Mouse (Mus musculus): ENCODE results near the gene Dnmt3l.
"Not testable (repeated sequence)": the region's sequence is repeated elsewhere in the genome, so short reads cannot be mapped to it uniquely, and the experiment has no call there.

Dnmt3l gene

DNA sequence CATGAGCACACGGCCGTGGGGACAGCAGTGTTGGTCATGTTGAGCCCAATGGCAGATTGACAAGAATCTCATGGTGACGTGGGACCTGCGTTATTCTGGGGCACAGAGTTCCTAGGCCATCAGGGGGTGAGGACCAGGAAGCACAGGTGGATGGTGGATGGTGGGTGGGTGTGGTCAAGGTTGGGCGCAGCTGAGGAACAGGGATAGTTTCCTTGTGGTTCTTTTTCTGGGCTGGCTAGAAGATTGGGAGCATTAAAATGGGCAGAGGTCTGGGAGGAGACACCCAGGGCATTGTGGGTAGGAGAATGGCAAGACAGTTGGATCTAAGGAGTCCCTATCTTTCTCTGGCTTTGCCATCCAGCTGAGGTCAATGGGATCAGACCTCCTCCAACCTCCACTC is at the start of gene Dnmt3l:
Gene Dnmt3l, plus strand, starts transcription at position 301 of the 400 bp plus-strand sequence.
- no peak for DNase-seq

DNA sequence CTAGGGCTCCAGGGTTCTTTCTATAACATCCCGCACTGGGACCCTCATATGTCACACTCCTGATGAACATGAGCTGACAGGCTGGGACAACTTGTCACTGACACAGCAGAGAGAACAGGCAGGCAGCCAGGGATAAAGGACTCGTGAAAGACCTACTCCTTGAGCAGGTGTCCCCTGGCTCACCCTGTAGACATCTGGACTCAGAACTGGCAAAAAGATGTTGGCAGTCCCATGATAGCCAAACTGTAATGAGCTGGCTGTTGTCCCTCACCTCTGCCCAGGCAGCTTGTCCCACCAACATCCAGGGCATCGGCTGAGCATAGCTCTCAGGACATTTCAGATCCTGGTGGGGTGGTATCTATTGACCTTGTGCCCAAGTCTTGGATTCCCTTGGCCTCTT is 46.1 kb upstream of the Dnmt3l start:
- DNase-seq, result no peak

DNA sequence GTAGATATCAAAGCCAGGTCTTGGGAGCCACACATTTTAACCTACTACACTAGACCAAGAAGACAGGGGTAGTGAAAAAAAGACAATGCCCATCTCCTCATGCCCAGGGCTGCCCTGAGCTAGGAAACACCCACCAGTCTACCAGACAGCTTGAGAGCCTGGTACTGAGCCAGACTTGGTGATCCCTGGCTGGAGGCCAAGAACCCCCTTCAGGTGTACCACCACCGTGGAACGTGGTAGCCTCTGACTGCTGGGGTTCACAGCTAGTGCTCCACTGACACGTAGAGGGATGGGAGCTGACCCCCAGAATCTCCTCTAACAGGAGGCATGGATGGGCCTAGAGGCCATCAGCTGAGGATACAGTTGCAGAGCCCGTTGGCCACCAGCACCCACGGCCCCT is 41.5 kb upstream of the Dnmt3l start:
- DNase-seq, result no peak

DNA sequence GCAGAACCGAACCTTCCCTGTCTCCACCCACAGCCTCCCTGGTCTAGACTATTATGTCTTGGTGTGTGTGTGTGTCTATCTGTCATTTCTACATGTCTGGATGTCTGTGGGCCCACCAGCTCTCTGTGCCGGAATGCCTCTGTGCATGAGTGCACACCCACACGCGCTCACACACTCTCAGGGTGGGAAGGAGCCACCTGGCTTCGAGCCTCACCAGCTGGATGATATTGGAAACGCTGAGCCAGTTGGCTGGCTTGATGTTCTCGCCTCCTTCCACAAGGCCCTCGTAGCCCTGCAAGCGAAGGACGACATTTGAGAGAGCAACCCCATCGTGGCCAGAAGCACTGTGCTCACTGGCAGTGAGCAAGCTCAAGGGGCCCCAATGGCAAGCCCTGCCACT is 40.0 kb upstream of the Dnmt3l start:
- no peak for DNase-seq

DNA sequence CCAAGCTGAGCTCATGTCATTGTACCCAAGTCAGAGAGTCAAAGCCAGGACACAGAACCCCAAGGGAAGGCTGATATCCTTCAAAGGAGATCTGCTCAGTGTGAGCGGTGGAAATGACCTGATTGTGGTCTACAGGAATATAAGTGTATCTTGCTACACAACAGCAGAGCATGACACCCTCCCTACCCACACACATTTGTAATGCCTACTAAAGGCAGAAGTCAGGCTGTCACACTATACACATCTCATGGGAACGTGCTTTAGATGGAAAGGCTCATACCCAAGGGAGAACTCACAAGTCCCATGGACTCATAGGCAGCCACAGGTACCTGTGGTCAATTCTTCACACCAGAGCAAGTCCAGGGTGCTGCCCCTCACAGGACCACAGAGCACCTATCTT is 39.4 kb upstream of the Dnmt3l start:
- DNase-seq, result no peak

DNA sequence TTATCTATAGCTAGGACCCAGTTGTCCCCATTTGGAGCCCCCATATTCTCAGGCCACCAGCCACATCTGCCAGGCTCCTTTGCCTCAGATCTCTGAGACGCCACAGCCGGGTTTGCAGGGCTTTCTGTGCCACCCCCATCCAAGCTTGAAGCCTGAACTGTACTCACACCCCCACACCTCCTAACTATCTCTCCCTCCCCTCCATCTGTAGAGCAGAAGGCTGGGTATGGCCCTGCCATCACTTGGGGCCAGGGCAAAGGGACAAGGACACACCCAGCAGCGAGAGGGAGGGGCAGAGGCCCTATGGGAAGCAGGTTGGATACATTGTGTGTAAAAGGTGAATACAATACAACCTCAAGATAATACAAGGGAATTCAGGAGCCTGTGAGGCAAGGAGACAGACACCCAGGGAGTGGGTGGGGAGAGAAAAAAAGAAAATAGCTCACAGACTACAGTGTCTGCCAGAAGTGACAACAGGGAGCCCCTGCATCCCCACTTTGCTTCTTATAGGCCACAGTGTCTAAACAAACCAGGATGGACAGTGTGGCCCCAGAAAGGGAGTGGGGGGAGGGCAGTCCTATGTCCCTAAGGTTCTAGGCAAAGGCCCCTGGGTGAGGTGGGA is 37.2 kb upstream of the Dnmt3l start:
- no peak for DNase-seq

DNA sequence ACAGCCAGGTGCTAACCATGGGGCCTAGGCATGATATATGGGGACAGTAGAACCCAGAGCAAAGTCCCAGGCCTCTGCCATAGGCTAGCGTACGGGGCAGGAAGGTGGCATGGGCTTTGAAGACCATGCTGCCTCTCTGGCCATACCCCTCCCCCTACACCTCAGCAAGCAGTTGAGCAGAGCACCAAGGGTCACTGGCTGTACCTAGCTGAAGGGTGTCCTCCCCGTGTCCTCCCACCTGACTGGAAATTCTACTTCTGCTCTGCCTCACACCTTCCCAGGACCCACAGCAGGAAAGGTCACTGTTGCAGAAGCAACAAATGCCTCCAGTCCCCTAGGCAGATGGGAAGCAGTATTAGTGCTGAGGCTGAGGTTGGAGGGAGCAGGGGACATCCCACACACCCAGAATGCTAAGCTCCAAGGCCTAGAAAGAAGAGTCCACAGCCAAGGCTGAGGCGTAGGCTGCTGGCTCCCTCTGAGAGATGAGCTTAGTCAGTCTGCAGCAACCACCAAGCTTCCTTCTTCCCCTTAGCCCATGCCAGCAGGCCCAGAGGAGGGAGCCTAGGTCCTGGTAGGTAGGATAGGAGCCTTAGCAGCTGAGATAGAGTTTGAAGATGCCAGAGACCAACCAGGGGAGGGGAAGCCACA is 35.8 kb upstream of the Dnmt3l start:
- DNase-seq, result no peak

DNA sequence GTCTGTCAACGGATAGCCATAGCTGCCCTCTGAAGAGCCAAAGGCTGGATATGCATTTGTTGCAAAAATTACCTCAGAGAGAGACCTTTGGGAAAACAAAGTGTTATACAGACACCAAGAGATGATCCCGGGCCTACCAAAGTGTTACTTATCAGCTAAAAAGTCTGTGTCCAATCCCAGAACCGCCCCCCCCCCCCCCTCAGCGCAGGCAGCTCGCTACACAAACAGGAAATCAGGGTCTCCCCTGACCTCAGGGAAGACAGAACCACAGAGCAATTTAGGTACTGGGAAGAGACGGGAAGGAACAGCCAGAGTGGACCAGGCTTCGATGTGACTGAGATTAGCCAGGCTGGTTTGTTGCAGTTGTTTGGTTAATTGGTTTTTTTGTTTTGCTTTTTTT is 34.5 kb upstream of the Dnmt3l start:
- DNase-seq, result no peak

DNA sequence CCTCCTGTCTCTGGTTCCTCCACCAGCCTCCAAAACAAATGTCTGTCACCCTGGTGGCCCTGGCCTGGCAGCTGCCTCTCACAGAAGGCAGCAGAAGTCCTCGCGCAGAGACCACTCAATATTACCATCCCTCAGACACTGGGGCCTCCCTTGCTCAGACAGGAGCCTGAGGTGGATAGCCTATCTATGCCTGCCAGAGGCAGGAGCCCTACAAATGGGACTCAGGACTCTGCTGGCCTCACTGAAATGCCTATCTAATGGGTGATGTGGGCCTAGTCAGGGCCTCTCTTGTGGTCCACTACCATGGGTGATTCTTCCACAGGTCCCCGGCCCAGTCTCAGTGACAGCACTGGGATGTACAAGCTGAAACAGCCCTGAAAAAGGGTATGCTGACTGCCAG is 33.6 kb upstream of the Dnmt3l start:
- DNase-seq, result no peak

DNA sequence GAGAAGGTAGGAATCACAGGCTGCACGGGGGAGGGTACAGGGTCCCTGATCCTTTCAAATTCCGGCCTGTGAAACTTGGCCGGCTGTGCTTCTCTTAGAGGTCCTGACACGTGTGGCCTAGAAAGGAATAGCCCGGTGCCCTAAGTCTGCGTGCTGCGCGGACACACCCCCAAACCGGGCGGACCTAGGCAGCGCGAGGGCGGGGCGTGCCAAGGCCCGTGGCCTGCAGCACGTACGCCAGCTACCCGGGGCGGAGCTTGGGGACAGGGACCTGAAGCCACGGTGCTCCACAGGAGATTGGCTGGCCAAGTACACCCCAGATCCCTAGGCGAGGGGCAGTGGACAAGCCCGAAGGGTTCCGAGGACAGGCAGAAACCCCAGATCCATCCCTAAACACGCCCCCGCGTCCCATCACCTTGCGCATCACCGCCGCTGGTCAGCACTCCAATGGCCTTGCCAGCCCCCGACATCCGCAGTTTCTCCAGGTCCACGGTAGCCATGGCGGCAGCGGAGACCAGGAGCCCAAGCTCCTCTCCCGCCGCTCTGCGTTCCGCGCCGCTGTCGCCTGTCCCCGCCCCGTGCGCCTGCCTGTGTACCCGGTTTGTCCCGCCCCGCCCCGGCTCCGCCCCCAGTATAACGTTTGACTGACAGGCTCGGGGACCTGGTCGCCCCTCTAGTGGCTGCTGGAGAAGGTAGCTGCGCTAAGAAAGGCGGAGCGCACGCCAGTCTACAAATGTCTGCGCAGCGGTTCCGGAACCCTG is 32.4 kb upstream of the Dnmt3l start:
- peak; percentile 99 for DNase-seq

DNA sequence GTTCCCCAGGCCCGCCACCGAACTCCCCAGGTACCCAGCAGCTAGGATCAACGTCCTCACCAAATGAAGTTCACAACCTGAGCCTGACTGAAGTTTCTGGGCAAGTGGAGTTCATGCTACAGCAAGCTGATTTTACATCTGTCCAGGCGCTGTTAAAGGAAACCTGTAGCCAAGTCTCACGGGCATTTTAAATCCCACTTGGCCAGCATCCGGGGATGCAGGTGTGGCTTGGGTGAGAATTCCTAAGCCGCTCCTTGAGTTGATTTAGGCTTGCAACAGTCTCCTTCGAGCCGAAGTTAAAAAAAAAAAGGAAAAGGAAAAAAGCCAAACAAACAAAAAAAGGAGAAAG is 31.8 kb upstream of the Dnmt3l start, which contains the start of gene Pfkl:
Gene Pfkl, minus strand, starts transcription at position 139 of the 349 bp plus-strand sequence.
- no peak for DNase-seq

DNA sequence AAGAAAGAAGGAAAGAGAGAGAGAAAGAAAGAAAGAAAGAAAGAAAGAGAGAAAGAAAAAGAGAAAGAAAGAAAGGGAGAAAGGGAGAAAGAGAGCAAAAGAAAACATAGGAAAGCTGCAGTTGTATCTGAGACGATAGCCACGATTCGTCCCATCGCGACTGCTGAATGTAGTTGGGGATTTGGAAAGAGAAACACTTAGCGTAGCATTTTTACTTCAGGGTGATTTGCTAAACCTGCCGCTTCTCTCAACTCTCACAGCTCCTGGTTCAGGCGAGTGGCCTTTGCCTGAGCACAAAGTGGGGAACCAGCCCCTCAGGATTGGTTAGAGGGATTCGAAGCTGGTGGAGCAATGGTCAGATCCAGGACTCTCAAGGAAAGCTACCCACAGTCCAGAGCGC is 31.4 kb upstream of the Dnmt3l start:
- DNase-seq, result no peak

DNA sequence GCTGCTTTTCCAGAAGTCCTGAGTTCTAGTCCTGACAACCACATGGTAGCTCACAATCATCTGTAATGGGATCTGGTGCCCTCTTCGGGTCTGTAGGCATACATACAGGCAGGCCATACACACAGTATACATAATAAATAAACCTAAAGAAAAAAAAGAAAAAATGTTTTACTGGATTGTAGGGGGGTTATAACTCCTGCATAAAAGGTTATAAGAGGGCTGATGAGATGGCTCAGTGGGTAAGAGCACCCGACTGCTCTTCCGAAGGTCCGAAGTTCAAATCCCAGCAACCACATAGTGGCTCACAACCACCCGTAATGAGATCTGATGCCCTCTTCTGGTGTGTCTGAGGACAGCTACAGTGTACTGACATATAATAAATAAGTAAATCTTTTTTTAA is 30.6 kb upstream of the Dnmt3l start:
- DNase-seq, result not testable (repeated sequence)

DNA sequence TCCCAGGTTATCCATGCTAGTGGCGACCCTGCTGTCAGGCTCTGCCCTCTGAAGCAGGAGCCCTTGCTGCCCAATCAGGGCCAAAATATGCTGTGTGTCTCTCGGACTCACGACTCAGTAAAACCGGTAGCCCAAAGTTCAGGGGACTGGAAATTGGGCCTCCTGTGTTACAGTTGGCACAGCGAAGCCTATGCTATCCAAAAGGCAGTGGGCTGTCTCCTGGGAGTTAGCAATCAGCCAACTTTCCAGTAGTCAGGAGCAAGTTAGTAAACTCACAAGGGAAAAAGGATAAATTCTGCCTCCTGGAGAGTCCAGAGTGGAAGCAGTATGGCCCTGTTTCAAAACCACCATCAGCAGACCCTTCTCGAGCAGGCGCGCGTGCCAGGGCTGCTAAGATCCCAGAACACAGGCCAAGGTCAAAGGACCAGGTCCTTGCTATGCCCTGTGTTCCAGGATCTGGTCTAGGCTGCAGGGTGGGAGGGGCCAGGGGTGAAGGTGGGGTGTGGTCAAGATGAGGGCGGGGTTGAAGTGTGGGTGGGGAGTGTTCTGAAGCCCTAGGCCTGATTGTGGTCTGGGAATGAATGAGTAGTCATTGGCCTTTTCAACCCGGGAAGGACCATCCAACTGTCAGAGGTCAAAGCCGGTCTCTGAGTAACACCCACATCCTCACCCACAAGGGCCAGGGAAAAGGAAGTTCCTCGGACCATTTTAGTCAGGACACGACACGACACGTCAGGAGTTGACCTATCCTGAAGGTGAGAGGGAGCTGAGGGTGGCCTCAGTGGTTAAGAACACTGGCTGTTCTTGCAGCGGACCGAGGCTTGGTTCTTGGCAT is 28.9 kb upstream of the Dnmt3l start:
- DNase-seq, result no peak

DNA sequence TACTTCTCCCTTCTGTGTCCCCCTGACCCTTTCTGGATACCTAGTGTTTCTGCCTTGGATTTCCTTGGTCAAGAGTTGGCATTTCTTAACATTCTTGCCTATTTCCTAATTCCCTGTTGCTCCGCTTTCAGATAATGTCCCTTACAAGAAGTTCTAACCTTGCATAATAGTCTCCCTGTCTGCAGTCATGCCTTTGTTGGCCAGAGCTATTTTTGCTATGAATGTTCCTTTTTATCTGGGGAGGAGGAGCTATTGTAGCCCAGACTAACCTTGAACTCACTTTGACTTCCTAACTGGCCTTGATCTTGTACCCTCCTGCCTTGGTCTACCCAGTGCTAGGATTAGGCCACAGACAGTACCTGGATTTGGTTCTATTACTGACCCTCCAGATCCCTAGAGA is 26.3 kb upstream of the Dnmt3l start:
- DNase-seq, result no peak

DNA sequence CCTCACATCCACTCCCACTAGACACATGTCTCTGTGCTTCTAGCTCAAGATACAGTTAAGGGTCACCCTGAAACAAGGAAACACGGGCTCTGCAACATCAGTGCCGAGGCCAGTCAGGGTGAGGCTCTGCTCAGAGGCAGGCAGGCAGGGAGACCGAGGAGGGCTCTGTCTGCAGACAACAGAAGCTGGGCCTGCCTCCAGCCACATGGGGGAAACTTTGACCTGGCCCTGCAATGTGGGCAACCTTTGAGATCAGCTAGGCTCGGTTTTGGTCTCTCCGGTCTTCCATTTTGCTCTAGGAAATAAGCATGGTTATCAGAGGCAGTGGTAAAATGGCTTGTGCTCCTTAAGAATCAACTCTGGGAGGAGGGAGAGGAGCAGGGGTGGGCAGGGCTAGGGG is 25.4 kb upstream of the Dnmt3l start:
- DNase-seq, result no peak

DNA sequence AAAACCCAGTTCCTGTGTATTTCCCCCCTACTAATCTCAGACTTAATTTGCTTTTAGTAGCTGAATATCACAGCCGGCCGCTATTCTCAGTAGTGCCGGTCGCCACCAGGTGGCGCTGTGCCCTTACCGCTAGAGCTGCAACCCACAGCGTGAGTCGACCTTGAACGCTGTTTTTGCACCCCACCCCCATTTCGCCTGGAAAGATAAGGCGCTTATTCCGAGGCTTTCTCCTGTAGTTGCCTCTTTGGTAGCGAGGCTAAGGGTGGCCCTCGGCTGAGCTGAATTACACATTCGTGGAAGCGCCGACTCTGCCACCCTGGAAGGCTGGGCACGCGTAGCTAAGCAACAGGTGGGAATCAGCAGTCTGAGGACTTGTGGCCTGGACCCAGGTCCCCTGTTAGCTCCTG is 22.9 kb upstream of the Dnmt3l start:
- peak; percentile 92 for DNase-seq

DNA sequence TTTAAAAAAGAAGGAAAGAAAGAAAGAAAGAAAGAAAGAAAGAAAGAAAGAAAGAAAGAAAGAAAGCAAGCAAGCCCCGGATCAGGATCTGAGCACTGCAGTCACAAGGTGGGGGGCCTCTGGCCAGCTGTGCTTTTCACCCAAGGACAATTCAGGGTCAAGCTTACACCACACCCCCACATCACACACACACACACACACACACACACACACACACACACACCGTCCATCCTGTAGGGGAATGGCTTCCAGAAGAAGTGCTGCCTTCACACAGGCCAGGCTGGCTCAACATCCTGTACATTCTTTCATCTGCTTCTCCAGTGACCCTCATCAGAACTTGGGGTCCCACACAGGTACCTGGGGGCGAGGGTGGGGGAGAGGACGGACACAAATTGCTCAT is 22.5 kb upstream of the Dnmt3l start:
- DNase-seq, result no peak

DNA sequence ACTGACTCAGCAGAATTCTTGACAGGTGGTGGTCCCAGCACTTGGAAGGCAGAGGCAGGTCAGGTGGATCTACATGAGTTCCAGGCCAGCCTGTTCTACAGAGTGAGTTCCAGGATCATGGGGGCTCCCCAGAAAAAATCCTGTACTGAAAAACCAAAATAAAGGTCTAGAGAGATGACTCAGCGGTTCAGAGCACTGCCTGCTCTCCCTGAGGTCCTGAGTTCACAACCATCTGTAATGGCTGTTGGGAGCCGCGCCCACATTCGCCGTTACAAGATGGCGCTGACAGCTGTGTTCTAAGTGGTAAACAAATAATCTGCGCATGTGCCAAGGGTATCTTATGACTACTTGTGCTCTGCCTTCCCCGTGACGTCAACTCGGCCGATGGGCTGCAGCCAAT is 21.8 kb upstream of the Dnmt3l start:
- not testable (repeated sequence) for DNase-seq

DNA sequence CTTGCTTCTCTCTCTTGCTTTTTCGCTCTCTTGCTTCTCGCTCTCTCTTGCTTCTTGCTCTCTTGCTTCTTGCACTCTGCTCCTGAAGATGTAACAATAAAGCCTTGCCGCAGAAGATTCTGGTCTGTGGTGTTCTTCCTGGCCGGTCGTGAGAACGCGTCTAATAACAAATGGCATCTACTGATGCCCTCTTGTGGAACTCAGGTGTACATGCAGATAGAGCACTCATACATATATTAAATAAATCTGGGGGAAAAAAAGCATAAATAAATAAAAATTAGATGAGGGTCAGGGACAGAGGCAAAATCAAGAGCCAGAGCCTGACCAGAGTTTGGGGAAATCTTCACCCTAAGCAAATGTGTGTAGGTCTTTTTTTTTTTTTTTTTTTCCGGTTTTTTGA is 16.3 kb upstream of the Dnmt3l start:
- not testable (repeated sequence) for DNase-seq

DNA sequence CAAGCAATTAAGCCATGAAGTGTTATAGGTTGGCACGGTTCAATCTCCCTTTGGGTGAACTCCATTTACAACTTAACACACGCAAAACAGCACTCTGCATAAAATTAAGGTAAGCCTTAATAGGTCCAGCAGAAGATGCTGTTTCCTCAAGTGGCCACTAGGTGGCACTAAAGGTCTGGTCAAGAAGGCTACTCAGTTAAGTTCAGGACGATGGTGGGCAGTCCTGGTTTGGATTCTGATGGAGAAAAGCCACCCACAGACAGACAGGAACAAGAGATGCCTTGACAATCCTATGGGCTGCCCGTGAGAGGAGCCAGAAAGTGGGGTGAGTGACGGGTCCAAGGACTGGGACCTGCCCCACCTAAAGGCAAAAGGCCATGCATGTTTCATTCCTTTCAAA is 13.6 kb upstream of the Dnmt3l start:
- peak; percentile 87 for DNase-seq

DNA sequence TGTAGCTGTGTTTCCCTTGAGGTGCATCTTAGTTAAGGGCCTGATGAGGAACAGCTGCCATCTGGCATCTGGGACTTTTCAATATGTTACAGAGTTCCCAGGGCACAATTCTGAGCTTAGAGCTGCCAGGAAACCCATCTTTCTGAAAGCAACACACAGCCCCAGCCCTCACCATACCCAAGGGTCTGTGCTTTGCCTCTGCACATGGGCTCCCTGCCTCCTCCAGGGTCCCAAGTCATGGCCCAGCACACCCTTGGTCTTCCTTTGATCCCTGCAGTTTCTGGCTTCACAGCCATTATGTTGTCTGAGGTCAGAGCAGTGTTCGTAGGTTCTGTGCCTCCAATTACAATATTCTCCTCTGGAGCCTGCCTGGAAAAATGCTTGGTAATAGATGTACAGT is 12.7 kb upstream of the Dnmt3l start:
- no peak for DNase-seq

DNA sequence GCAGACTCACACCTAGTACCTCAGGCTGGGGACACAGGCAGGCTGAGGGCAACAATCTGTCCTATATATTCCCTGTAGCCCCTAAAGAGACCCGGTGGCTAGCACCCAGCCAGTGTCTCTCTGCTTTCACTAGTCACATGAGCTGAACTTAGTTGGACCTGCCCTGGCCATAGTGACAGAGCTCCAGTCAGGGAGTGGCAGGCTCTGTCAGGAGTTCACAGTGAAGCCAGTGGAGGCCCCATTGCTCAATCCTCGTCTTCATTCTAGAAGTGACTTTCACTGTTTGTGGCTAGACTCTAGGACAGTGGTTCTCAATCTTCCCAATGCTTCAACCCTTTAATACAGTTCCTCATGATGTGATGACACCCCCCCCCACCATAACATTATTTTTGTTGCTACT is 9.8 kb upstream of the Dnmt3l start:
- no peak for DNase-seq

Data from kidney, postnatal 10 days (tissue).